Mouse (Mus musculus): ENCODE measurements around the gene Cd248.

GRCm38 (mm10) chr19:5062041-5062440, 5.8 kb upstream of the Cd248 start:
- no peak for TF ChIP-seq EP300 (IDR thresholded peaks at IDR 0.05; ENCODE audit: low read depth)
- no peak for TF ChIP-seq CTCF (IDR thresholded peaks at IDR 0.05; ENCODE audit: low read depth)
